Mouse (Mus musculus) embryonic fibroblast, embryonic 13.5 days (primary cell): ENCODE measurements around the gene Med13. TPM values are rescaled to one million over a fixed set of nuclear protein-coding genes. Genes with fewer than 3 reads are reported as not detected.

ENCODE experiments used
- H3K27ac ChIP-seq: 2 replicates; pipeline ENCODE4 v1.5.1; 2012; ENCODE audit warnings: low read length, control low read depth, inconsistent platforms; ENCODE audit not compliant: insufficient read depth
- H3K4me1 ChIP-seq: 2 replicates; pipeline ENCODE4 v1.6.1; 2011; ENCODE audit warnings: low read length; ENCODE audit not compliant: control insufficient read depth, insufficient read depth
- H3K4me3 ChIP-seq: 2 replicates; pipeline ENCODE4 v1.5.1; 2011; ENCODE audit warnings: mild to moderate bottlenecking, control low read depth, low read length; ENCODE audit not compliant: insufficient read depth
- CTCF ChIP-seq: IDR thresholded peaks from 2 replicates; pipeline ENCODE4 v1.5.1; 2011; ENCODE audit warnings: mild to moderate bottlenecking, control low read depth, low read length, moderate library complexity, borderline replicate concordance; ENCODE audit not compliant: insufficient read depth
- POLR2A ChIP-seq: IDR thresholded peaks from 2 replicates; pipeline ENCODE4 v1.6.1; 2011; ENCODE audit warnings: low read depth, mild to moderate bottlenecking, control low read depth, low read length, moderate library complexity
- polyA plus RNA-seq: library from polyadenylated mRNA; stranded (reverse); fragments of >200 nt; gene quantifications from 2 replicates; pipeline ENCODE4 v1.2.4, GENCODE M21; 2011; ENCODE audit warnings: low read depth; ENCODE audit not compliant: missing spikeins, insufficient read length

The Med13 gene
- polyA plus RNA-seq, 1 experiment: 57.0 TPM

DNA sequence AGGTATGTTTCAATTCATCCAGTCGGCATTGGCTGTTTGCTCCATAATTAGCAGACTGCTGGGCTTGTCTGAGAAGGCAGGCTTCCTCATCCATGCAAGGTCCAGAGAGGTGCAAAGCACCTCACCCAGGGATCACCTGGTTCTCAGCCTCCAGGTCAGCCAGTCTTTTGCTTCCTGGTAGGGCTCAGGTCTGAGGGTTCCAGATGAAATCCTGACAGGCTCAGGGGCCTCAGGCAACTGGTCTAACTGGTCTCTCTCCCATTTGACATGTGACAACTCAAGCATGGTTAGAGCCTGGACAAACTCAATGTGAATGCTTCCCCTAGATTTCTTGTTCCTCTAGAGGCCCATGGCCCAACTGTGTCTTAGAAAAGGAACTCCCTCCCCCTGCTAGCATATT is 32.9 kb upstream of the Med13 start:
- peaks cover 8% of the 10 kb centered on the region for H3K4me1 ChIP-seq
- H3K27ac ChIP-seq: no peak overlapping the region
- H3K4me3 ChIP-seq: no peak overlapping the region
- TF ChIP-seq POLR2A: no peak
- no peak for TF ChIP-seq CTCF

DNA sequence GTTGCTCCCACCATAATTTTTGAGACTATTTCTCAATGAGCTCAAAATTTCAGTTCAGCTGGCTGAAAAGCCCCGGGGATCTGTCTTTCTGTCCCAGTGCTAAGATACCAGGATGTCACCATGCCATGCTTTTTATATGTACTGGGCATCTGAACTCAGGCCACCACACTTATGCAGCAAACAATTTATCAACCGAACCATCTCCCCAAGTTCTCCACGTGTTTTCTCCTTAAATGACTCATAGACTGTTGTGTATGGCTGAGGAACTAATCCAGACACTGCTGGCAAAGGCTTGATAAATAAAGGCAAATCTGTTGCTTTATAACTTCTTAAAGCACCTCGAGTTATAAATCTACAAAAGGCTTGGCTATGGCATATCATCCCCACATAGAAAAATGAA is 32.1 kb upstream of the Med13 start:
- peaks cover 8% of the 10 kb centered on the region for H3K4me1 ChIP-seq
- H3K4me3 ChIP-seq: no peak overlapping the region
- TF ChIP-seq CTCF: no peak
- TF ChIP-seq POLR2A: no peak

DNA sequence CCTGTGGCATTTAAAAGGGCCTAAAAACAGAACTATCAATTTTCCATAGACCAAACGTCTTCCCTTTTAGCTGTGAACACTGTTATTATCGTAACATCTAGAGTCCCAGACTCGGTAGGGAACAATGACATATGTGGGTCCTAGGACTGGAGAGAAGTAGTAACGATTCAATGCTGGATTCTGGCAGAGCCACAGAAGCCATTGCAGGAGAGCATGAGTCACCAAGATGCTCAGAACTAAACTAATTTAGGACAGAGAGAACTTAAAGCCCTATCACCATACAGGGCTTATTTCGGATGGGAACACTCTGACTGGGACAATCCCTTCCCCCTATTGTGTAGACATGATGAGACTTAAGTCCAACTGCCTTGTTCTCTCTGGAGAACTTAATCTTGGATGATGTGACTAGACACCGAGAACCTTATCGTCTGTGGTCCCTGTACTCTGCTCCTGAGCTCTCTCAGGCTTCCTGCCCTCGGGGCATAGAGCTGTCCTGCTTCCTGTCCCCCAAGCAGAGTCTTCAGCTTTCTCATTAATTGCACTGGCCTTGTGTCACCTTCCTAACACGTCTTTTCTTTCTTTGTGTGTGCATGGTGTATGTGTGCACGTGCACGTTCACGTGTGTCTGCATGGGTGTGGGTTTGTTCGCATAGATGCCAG is 31.5 kb upstream of the Med13 start:
- TF ChIP-seq POLR2A (no peak), CTCF (no peak)
- H3K4me1 ChIP-seq: peaks cover 8% of the 10 kb centered on the region
- H3K27ac ChIP-seq: no peak overlapping the region
- H3K4me3 ChIP-seq: no peak overlapping the region

More for the DNA sequence above, 32.1 kb upstream of the Med13 start:
- no peak overlapping the region for H3K27ac ChIP-seq

DNA sequence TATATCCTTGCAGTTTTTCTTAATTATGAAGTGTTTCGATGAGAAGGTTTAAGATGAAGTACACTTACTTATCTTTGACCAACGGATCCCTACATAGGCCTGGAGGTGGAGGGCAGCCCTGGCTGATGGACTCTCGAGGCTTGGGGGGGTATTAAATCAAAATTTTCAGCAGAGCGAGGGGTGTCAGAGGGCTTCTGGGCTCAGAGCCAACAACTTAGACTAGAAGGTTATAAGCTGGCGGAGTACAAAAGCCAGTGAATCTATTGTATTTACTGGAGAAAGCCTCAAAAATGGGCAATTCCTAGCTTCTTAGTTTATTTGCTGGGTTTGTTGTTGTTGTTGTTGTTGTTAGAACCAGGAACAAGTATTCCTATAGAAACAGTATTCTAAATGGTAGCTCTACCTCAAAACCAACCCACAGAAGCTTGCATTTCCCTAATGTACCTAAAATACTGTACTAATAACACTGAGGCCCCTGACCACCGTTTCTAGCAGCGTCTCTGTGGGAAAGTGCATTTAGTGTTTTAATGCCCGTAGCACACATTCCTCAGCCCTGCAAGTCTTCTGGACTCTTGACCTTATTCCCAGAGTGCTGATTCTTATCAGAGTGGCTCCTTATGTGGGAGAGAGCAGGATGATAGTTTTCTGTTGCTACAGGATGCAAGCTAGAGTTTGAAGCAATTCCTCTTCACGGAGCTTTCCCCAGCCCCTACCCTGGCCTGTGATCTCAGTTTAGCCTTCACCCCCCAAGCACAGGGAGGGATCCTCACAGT is 29.9 kb upstream of the Med13 start:
- Histone ChIP-seq H3K27ac (no peak overlapping the region), H3K4me1 (peaks cover 8% of the 10 kb centered on the region), H3K4me3 (no peak overlapping the region)
- TF ChIP-seq CTCF (no peak), POLR2A (no peak)

DNA sequence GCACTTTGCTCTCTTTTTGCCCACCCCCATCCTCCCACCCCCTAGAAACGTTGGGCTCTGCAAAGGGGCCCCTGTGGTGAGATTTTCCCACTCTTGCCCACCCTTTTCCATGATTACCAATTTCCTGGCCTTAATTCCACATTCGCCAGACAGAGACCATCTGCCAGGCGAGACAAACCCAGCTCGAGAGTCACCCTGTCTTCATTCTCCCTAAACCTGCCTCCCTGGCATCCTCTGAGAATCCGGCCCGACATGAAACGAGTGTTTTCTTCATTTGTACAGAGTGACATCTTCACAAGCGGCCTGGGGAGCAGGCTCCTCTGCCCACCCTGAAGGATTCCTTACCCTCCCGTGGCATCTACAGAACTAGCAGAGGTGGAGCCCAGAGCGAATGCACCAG is 29.2 kb upstream of the Med13 start:
- H3K27ac ChIP-seq: no peak overlapping the region
- H3K4me3 ChIP-seq: no peak overlapping the region
- TF ChIP-seq CTCF (no peak), POLR2A (no peak)

DNA sequence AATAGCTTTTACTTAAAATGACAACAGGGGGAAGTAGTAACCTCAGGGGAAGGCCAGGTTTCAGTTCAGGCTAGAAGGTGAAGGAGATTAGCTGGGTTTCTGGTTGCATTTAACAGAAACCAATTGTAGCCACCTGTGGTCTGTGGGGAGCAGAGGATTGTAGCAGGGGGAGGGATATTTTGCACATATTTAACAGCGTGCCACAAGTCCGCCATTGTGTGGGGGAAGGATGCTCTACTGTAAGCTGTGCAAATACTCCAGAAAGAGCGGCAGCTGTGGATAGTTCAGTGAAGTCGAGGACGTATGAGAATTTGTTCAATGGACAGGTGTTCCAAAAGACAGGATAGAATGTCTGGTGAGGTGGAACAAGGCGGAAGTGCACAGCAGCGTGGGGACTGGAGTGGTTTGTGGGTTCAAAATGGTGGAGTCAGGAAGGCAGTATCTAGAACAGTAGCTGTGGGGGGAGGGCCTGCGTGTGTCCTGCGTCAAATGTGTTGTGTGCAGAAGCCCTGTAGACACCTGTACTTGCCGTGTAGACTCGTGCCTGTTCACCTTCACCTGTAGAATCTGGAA is 28.4 kb upstream of the Med13 start:
- TF ChIP-seq CTCF: no peak
- TF ChIP-seq POLR2A: no peak
- H3K27ac ChIP-seq: no peak overlapping the region
- peaks cover 21% of the 10 kb centered on the region for H3K4me1 ChIP-seq
- H3K4me3 ChIP-seq: no peak overlapping the region

More for the DNA sequence above, 29.2 kb upstream of the Med13 start:
- peaks cover 15% of the 10 kb centered on the region for H3K4me1 ChIP-seq

DNA sequence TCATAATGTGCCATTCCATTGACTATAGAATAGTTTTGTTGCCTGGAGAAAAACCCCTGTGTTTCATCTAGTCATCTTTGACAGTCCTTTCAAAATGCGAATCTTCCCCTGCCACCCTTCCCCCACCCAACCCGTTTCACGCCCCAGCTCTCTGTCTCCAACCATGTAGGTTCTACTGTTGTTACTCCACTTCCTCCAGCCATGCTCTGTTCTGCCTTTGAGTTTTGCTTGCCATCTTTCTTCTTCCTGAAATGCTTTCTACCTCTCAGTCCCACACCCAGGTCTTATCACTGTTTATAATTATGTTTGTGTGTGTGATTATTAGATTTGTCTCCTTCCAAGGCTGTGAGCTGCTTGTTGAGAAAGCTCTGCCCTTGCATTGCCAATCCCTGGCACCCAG is 26.7 kb upstream of the Med13 start:
- Histone ChIP-seq H3K27ac (no peak overlapping the region), H3K4me3 (no peak overlapping the region), H3K4me1 (peaks cover 24% of the 10 kb centered on the region)
- no peak for TF ChIP-seq POLR2A
- no peak for TF ChIP-seq CTCF

DNA sequence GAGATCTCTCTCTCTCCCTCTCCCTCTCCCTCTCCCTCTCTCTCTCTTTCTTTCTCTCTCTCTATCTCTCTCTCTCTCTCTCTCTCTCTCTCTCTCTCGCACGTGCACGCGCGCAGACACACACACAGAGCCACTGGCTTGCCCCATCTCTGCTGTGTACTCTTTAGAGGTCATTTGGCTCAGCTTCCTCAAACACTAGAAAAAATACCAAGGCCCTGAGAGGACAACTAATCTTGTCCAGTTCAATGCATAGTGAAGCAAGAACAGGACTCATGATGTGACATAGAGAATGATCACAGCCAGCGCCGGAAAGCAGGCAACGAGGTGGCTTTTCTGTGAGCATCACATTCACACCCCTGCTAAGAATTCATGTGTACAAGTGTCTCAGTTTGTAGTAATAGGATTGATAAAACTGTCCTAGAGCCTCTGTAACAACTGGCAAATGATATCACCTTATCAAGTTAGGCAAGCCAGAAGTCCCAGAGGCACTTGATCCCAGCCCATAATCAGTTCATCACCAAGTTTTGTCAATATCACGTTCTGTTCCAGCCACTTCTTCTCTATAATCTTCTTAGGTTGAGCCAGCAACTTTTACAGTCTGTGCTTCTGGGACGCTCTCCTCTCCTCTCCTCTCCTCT is 25.2 kb upstream of the Med13 start:
- no peak overlapping the region for H3K27ac ChIP-seq
- H3K4me3 ChIP-seq: no peak overlapping the region
- TF ChIP-seq CTCF: no peak
- TF ChIP-seq POLR2A: no peak
- peaks cover 19% of the 10 kb centered on the region for H3K4me1 ChIP-seq

DNA sequence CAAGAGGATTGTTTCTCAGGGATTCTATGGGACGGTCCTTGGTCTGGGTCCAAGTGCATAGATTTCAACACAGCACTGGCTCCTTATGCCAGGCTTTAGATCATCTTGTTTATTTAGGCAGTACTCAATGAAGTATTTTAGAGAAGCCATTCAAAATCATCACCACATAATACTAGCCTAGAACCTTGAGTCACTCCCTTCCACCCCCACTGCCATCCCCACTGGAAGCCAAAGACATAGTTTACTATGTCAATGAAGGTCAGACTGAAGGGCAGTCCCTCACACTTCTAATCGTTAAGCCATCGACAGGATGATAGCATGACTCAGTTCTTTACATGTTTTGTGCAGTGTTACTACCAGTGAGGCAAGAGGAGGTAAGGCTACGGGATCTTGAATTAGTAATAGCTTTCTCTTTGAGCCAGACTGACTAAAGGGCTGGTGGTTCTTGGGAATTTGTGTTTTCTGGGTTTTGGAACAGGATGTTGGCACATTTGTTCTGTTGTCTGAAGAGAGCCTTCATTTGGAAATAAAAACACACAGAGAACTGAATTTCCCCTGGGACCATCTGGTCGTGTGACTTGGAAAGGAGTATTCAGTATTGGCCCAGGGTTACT is 24.2 kb upstream of the Med13 start:
- Histone ChIP-seq H3K4me3 (no peak overlapping the region), H3K4me1 (peaks cover 17% of the 10 kb centered on the region), H3K27ac (peak overlapping the region; percentile 32)
- TF ChIP-seq CTCF: no peak
- peak; percentile 24; the same call in 1 of the 2 replicates for TF ChIP-seq POLR2A
